Mouse (Mus musculus) liver, postnatal 0 days (tissue): ENCODE measurements around the gene Ms4a10.

ENCODE experiments used
- CTCF ChIP-seq: sonication (generic); IDR thresholded peaks from 2 replicates; pipeline ENCODE4 v1.5.1; 2016; ENCODE audit warnings: antibody characterized with exemption, low read depth
- EP300 ChIP-seq: IDR thresholded peaks from 2 replicates; pipeline ENCODE4 v1.6.1; 2016; ENCODE audit warnings: antibody characterized with exemption, low read depth, mild to moderate bottlenecking

GRCm38 (mm10) chr19:10935029-10935428 lies 39.4 kb downstream of the Ms4a10 start:
- TF ChIP-seq CTCF, result no peak
- no peak for TF ChIP-seq EP300
